Mouse (Mus musculus) heart, embryonic 11.5 days (tissue): Measurements from ENCODE around the gene Eloa. TPM values are rescaled to one million over a fixed set of nuclear protein-coding genes. Genes with fewer than 3 reads are reported as not detected.

ENCODE experiments used
- ATAC-seq: fragments of 200-750 bp; cut with Nextera tagmentation; replicated peaks from 2 replicates; pipeline ENCODE4 v1.8.0; 2017; ENCODE audit warnings: moderate library complexity; ENCODE audit not compliant: insufficient number of reproducible peaks, low FRiP score, low TSS enrichment
- H3K27ac ChIP-seq: fragments of 300-500 bp; sonication (generic); 2 replicates; pipeline ENCODE4 v1.5.1; 2014; ENCODE audit warnings: mild to moderate bottlenecking, low read depth, low read length
- H3K27me3 ChIP-seq: fragments of 300-500 bp; sonication (generic); 2 replicates; pipeline ENCODE4 v1.6.1; 2014; ENCODE audit warnings: mild to moderate bottlenecking, low read length, mixed read lengths; ENCODE audit not compliant: control insufficient read depth, insufficient read depth
- H3K36me3 ChIP-seq: fragments of 300-500 bp; sonication (generic); 2 replicates; pipeline ENCODE4 v1.6.1; 2014; ENCODE audit warnings: mild to moderate bottlenecking, low read length, moderate library complexity, mixed read lengths; ENCODE audit not compliant: control insufficient read depth, insufficient read depth
- H3K4me1 ChIP-seq: fragments of 300-500 bp; sonication (generic); 2 replicates; pipeline ENCODE4 v1.6.1; 2014; ENCODE audit warnings: low read length; ENCODE audit not compliant: control insufficient read depth, insufficient read depth
- H3K4me2 ChIP-seq: fragments of 300-500 bp; sonication (generic); 2 replicates; pipeline ENCODE4 v1.6.1; 2014; ENCODE audit warnings: mild to moderate bottlenecking, moderate library complexity
- H3K4me3 ChIP-seq: fragments of 300-500 bp; sonication (generic); 2 replicates; pipeline ENCODE4 v1.5.1; 2014; ENCODE audit warnings: low read depth, low read length
- H3K9ac ChIP-seq: fragments of 300-500 bp; sonication (generic); 2 replicates; pipeline ENCODE4 v1.6.1; 2014; ENCODE audit warnings: mild to moderate bottlenecking, low read depth, low read length, moderate library complexity
- H3K9me3 ChIP-seq: fragments of 300-500 bp; sonication (generic); replicated peaks from 2 replicates; pipeline ENCODE4 v1.6.1; 2016; ENCODE audit warnings: low read length; ENCODE audit not compliant: control insufficient read depth
- WGBS: fragments of 180-500 bp; shearing (Covaris S2); extraction: QIAGEN DNeasy Blood & Tissue Kit; methylation state at CpG from one replicate; pipeline ENCODE4 v1.1.7; 2014; ENCODE audit not compliant: insufficient replicate concordance; 5-methylcytosine and 5-hydroxymethylcytosine counted together
- polyA plus RNA-seq: library from polyadenylated mRNA; unstranded; fragments of >200 nt; fragmentation: Nextera tagmentation; extraction: Ambion mirVana; gene quantifications from 2 replicates; pipeline ENCODE4 v1.2.1, GENCODE M21; 2014

Gene Eloa
- polyA plus RNA-seq, 1 experiment from 2014 or later = 34.8 TPM

- Histone ChIP-seq H3K9me3 (no peaks in the 10 kb centered on the region), H3K36me3 (peaks cover 36% of the 10 kb centered on the region), H3K27ac (no peak overlapping the region), H3K4me2 (no peak overlapping the region), H3K4me3 (no peak overlapping the region), H3K4me1 (peaks cover 12% of the 10 kb centered on the region), H3K9ac (no peak overlapping the region), H3K27me3 (no peaks in the 10 kb centered on the region)
- no peak for ATAC-seq
- WGBS = 90% methylated on average over 11 of the region's 11 CpGs
Measured at GRCm38 (mm10) chr4:135970585-135970984, 51.0 kb downstream of the Eloa start.

GRCm38 (mm10) chr4:135969070-135969750 is 52.4 kb downstream of the Eloa start:
- H3K4me3 ChIP-seq = no peak overlapping the region

GRCm38 (mm10) chr4:135968271-135968869 is 53.2 kb downstream of the Eloa start:
- H3K27ac ChIP-seq = no peak overlapping the region
- H3K36me3 ChIP-seq = peaks cover 33% of the 10 kb centered on the region
- H3K27me3 ChIP-seq = no peaks in the 10 kb centered on the region
- H3K9ac ChIP-seq = peak overlapping the region; percentile 10; the same call in 1 of the 2 replicates
- ATAC-seq = no peak
- no peak overlapping the region for H3K4me3 ChIP-seq
- H3K9me3 ChIP-seq = no peaks in the 10 kb centered on the region
- peaks cover 22% of the 10 kb centered on the region for H3K4me1 ChIP-seq
- 67% methylated on average over 19 of the region's 19 CpGs for WGBS
- no peak overlapping the region for H3K4me2 ChIP-seq

More at GRCm38 (mm10) chr4:135969070-135969750, 52.4 kb downstream of the Eloa start:
- peaks cover 33% of the 10 kb centered on the region for H3K36me3 ChIP-seq
- no peak for ATAC-seq
- peaks cover 21% of the 10 kb centered on the region for H3K4me1 ChIP-seq
- no peaks in the 10 kb centered on the region for H3K9me3 ChIP-seq
- H3K27ac ChIP-seq = no peak overlapping the region
- no peaks in the 10 kb centered on the region for H3K27me3 ChIP-seq
- H3K4me2 ChIP-seq = no peak overlapping the region
- H3K9ac ChIP-seq = no peak overlapping the region
- WGBS = 89% methylated on average over 13 of the region's 13 CpGs

GRCm38 (mm10) chr4:135967086-135967760 is 54.3 kb downstream of the Eloa start:
- WGBS = 89% methylated on average over 18 of the region's 18 CpGs
- peaks cover 33% of the 10 kb centered on the region for H3K36me3 ChIP-seq
- H3K4me1 ChIP-seq = peaks cover 25% of the 10 kb centered on the region
- ATAC-seq = no peak
- no peak overlapping the region for H3K4me3 ChIP-seq
- no peak overlapping the region for H3K4me2 ChIP-seq
- no peak overlapping the region for H3K27ac ChIP-seq
- no peaks in the 10 kb centered on the region for H3K27me3 ChIP-seq
- no peaks in the 10 kb centered on the region for H3K9me3 ChIP-seq
- no peak overlapping the region for H3K9ac ChIP-seq

- ATAC-seq = no peak
- H3K36me3 ChIP-seq = peaks cover 35% of the 10 kb centered on the region
- H3K4me2 ChIP-seq = no peak overlapping the region
- H3K27me3 ChIP-seq = no peaks in the 10 kb centered on the region
- no peaks in the 10 kb centered on the region for H3K9me3 ChIP-seq
- H3K4me3 ChIP-seq = no peak overlapping the region
- peaks cover 18% of the 10 kb centered on the region for H3K4me1 ChIP-seq
- H3K27ac ChIP-seq = no peak overlapping the region
- H3K9ac ChIP-seq = no peak overlapping the region
- WGBS = 92% methylated on average over 16 of the region's 16 CpGs
Measured at GRCm38 (mm10) chr4:135966283-135966682, 55.3 kb downstream of the Eloa start.

- ATAC-seq = no peak
- Histone ChIP-seq H3K4me2 (no peak overlapping the region), H3K4me1 (peaks cover 16% of the 10 kb centered on the region), H3K4me3 (no peak overlapping the region; the same call in 1 of the 2 replicates), H3K27me3 (no peaks in the 10 kb centered on the region), H3K9me3 (no peaks in the 10 kb centered on the region), H3K36me3 (peaks cover 33% of the 10 kb centered on the region), H3K9ac (no peak overlapping the region), H3K27ac (no peak overlapping the region)
- 84% methylated on average over 9 of the region's 9 CpGs for WGBS
Measured at GRCm38 (mm10) chr4:135965113-135965512, 56.5 kb downstream of the Eloa start.

GRCm38 (mm10) chr4:135964426-135964825 is 57.1 kb downstream of the Eloa start:
- Histone ChIP-seq H3K36me3 (peaks cover 26% of the 10 kb centered on the region), H3K27me3 (no peaks in the 10 kb centered on the region), H3K27ac (peak overlapping the region; percentile 35; the same call in 1 of the 2 replicates), H3K4me1 (peaks cover 16% of the 10 kb centered on the region), H3K9ac (peak overlapping the region; percentile 77), H3K4me3 (peak overlapping the region; percentile 66), H3K9me3 (no peaks in the 10 kb centered on the region), H3K4me2 (peak overlapping the region; percentile 93)
- no peak for ATAC-seq
- 3% methylated on average over 12 of the region's 12 CpGs for WGBS

GRCm38 (mm10) chr4:135963457-135964193 is 57.9 kb downstream of the Eloa start, which contains the start of gene Gale:
Gene Gale, plus strand, starts transcription at chr4:135963727.
- peak within 1 kb of the TSS; percentile 93 for H3K4me2 ChIP-seq
- H3K4me3 ChIP-seq = peak within 1 kb of the TSS; percentile 66
- H3K27me3 ChIP-seq = no peaks in the 10 kb centered on the region
- ATAC-seq = peak; percentile 85
- H3K9me3 ChIP-seq = no peaks in the 10 kb centered on the region
- H3K9ac ChIP-seq = peak within 1 kb of the TSS; percentile 89
- WGBS = under 1% methylated on average over 56 of the region's 56 CpGs
- H3K27ac ChIP-seq = peak within 1 kb of the TSS; percentile 90
- H3K36me3 ChIP-seq = peaks cover 27% of the 10 kb centered on the region
- peaks cover 16% of the 10 kb centered on the region for H3K4me1 ChIP-seq
